Mouse (Mus musculus): ENCODE measurements at regions not wholly inside any gene's neighbourhood (a gene's known extent, or its start where the extent isn't known, plus 50 kb on each side); places are given as distances from the start of the nearest gene placed in this dataset.

DNA sequence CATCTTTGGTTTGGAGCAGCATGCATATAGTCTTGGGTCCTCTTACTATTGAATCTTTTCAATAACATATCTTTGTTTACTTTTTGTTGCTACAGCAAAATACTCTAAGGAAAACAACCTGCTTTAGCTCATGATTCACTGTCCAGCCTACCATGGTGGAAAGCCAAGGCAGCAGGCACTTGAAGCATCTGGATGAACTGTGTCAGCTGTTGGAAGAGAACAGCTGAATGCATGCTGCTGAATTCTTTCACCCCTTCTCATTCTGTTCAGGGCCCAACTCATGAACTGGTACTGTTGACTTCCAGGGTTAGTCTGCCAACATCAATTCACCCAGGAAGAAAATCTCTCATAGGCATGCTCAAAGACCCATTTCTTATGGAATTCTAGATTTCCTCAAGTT is 110.5 kb upstream of the Dock10 start:
- TF ChIP-seq USF1 (IDR thresholded peaks at IDR 0.05; ENCODE audit: low read depth) (no peak), POLR2A (IDR thresholded peaks at IDR 0.05; ENCODE audit: insufficient read length, low read depth) (no peak), E2F4 (IDR thresholded peaks at IDR 0.05; ENCODE audit: insufficient read depth) (no peak), MYOD1 (IDR thresholded peaks at IDR 0.05; ENCODE audit: control insufficient read depth in 1 of 3, insufficient read length in 2 of 3, low read depth in 2 of 3) (peak; percentile 45 to 88 (median 71)), POLR2AphosphoS2 (IDR thresholded peaks at IDR 0.05; ENCODE audit: insufficient read length, low read depth) (no peak), MAX (IDR thresholded peaks at IDR 0.05; ENCODE audit: low read depth) (no peak), REST (IDR thresholded peaks at IDR 0.05; ENCODE audit: insufficient read depth, insufficient read length) (no peak), SRF (IDR thresholded peaks at IDR 0.05; ENCODE audit: control insufficient read depth, insufficient read length, low read depth) (no peak), CEBPB (IDR thresholded peaks at IDR 0.05; ENCODE audit: insufficient read depth, poor library complexity, severe bottlenecking) (no peak), TCF12 (IDR thresholded peaks at IDR 0.05; ENCODE audit: insufficient read depth, poor library complexity, severe bottlenecking) (peak; percentile 44)

Data from myocyte (in vitro differentiated cells).